ENCODE assay signal across 22 mouse cellular contexts in genomic region chr4:32501780-32502179, GRCm38 (mm10).
DNase-seq lines count a peak whose midpoint lies in the region; ATAC-seq and TF ChIP-seq lines count a peak whose summit lies in the region.
"Had no signal": no experiment of that assay in that cellular context is flagged by ENCODE, and none has a peak within 500 bp of the region (broad histone marks: within the 10 kb centered on the region; RNA-seq: fewer than 3 reads in every experiment).

No protein-coding gene starts in this region.

- peak; percentile 6 for DNase-seq in CD4-positive helper T cell, adult 2 months (ENCODE audit: low read depth, low spot score)
- DNase-seq in CH12.LX (ENCODE audit: extremely low read depth): peak; percentile 79
- no peak for DNase-seq in urinary bladder, postnatal 25 days (ENCODE audit: low spot score)
- DNase-seq: adrenal gland, adult 2 months; adrenal gland, postnatal 10 days; adrenal gland, postnatal 25 days; cerebellum, adult 11 months; cerebellum, adult 18-20 months; cerebellum, adult 8-10 months; cerebellum, adult 9-11 months; cerebellum, postnatal 14 days; cerebellum, postnatal 36 days; embryo, embryonic 11 days; forebrain, postnatal 0 days had no signal

- no peaks in the 10 kb centered on the region for H3K4me1 ChIP-seq in hindbrain, embryonic 13.5 days (replicated peaks)
- no peaks in the 10 kb centered on the region for H3K4me1 ChIP-seq in hindbrain, embryonic 16.5 days (ENCODE audit: control insufficient read depth, insufficient read depth, low read depth, low read length)
- H3K4me1 ChIP-seq in CH12.LX (ENCODE audit: control insufficient read depth in 1 of 2, insufficient read depth in 2 of 2): peaks cover 13 to 17% of the 10 kb centered on the region in 2 experiments
- H3K4me1 ChIP-seq: embryonic facial prominence, embryonic 15.5 days had no signal

- no peak for TF ChIP-seq CTCF in CH12.LX (conservative IDR thresholded peaks at IDR 0.05 in 1 of 2, IDR thresholded peaks at IDR 0.05 in 1 of 2; ENCODE audit: low read depth in 2 of 2, low read length in 2 of 2)

- no peak overlapping the region for H3K9ac ChIP-seq in hindbrain, embryonic 13.5 days
- H3K9ac ChIP-seq in hindbrain, embryonic 16.5 days (ENCODE audit: low read depth, low read length): no peak overlapping the region
- no peak overlapping the region for H3K9ac ChIP-seq in CH12.LX (ENCODE audit: insufficient read depth, low read depth)
- H3K9ac ChIP-seq: embryonic facial prominence, embryonic 13.5 days; embryonic facial prominence, embryonic 15.5 days; forebrain, embryonic 13.5 days; forebrain, embryonic 15.5 days; forebrain, postnatal 0 days had no signal

- dilution Hi-C loops in CH12.LX (cut with MboI; ENCODE audit: extremely low pct_ligation_motif_present, extremely low pct_unique_long_range_greater_than_20kb, low sequenced_read_pairs): no loop called here

- no peaks in the 10 kb centered on the region for H3K79me2 ChIP-seq in CH12.LX (replicated peaks; ENCODE audit: control insufficient read depth, extremely low read depth, insufficient read depth, poor library complexity, severe bottlenecking)

- H3K9me3 ChIP-seq in hindbrain, embryonic 13.5 days: no peaks in the 10 kb centered on the region
- H3K9me3 ChIP-seq in hindbrain, embryonic 16.5 days (ENCODE audit: control insufficient read depth, low read length): no peaks in the 10 kb centered on the region
- no peaks in the 10 kb centered on the region for H3K9me3 ChIP-seq in CH12.LX (replicated peaks; ENCODE audit: low read length)
- H3K9me3 ChIP-seq: embryonic facial prominence, embryonic 13.5 days; embryonic facial prominence, embryonic 15.5 days; forebrain, embryonic 13.5 days; forebrain, embryonic 15.5 days had no signal

- no peak for TF ChIP-seq EP300 in CH12.LX (IDR thresholded peaks at IDR 0.05; ENCODE audit: low read length)

- WGBS in hindbrain, embryonic 13.5 days: 94% methylated on average over 8 of the region's 8 CpGs
- WGBS in hindbrain, embryonic 16.5 days: 85% methylated on average over 8 of the region's 8 CpGs

- H3K4me3 ChIP-seq in hindbrain, embryonic 13.5 days: no peak overlapping the region
- H3K4me3 ChIP-seq in hindbrain, embryonic 16.5 days (ENCODE audit: low read length): no peak overlapping the region
- peak overlapping the region in 1 of 3 experiments; percentile 9 for H3K4me3 ChIP-seq in CH12.LX (replicated peaks in 1 of 3; ENCODE audit: low read depth in 2 of 3, low read length in 2 of 3, poor library complexity in 1 of 3)
- H3K4me3 ChIP-seq: embryonic facial prominence, embryonic 13.5 days; embryonic facial prominence, embryonic 15.5 days; forebrain, embryonic 13.5 days; forebrain, embryonic 15.5 days had no signal

- peak overlapping the region; percentile 13 for H3K27ac ChIP-seq in hindbrain, embryonic 13.5 days
- H3K27ac ChIP-seq in hindbrain, embryonic 16.5 days (ENCODE audit: low read depth, low read length): no peak overlapping the region
- H3K27ac ChIP-seq in CH12.LX (ENCODE audit: insufficient read depth, low read depth): peak overlapping the region; percentile 23
- H3K27ac ChIP-seq: embryonic facial prominence, embryonic 13.5 days; embryonic facial prominence, embryonic 15.5 days; forebrain, embryonic 13.5 days; forebrain, embryonic 15.5 days had no signal

- peaks cover 21% of the 10 kb centered on the region for H3K36me3 ChIP-seq in hindbrain, embryonic 13.5 days
- H3K36me3 ChIP-seq in hindbrain, embryonic 16.5 days (ENCODE audit: control insufficient read depth, insufficient read depth, low read length): no peaks in the 10 kb centered on the region
- H3K36me3 ChIP-seq in CH12.LX (replicated peaks in 1 of 2; ENCODE audit: control insufficient read depth in 1 of 2, insufficient read depth in 1 of 2, low read length in 1 of 2): no peaks in the 10 kb centered on the region
- H3K36me3 ChIP-seq: embryonic facial prominence, embryonic 15.5 days had no signal

- in situ Hi-C loops in CH12.LX (cut with MboI; ENCODE audit: low pct_ligation_motif_present, low pct_unique_long_range_greater_than_20kb, low sequenced_read_pairs): no loop called here

- no peaks in the 10 kb centered on the region for H3K27me3 ChIP-seq in hindbrain, embryonic 13.5 days
- H3K27me3 ChIP-seq in hindbrain, embryonic 16.5 days (replicated peaks; ENCODE audit: control insufficient read depth, insufficient read depth, low read length): no peaks in the 10 kb centered on the region
- H3K27me3 ChIP-seq in CH12.LX (replicated peaks): no peaks in the 10 kb centered on the region
- H3K27me3 ChIP-seq: embryonic facial prominence, embryonic 13.5 days; embryonic facial prominence, embryonic 15.5 days; forebrain, embryonic 13.5 days; forebrain, embryonic 15.5 days had no signal

- TF ChIP-seq POLR2A in CH12.LX (IDR thresholded peaks at IDR 0.05; ENCODE audit: low read depth, low read length): no peak

- H3K4me2 ChIP-seq in hindbrain, embryonic 13.5 days: no peak overlapping the region
- no peak overlapping the region for H3K4me2 ChIP-seq in hindbrain, embryonic 16.5 days (ENCODE audit: low read length)
- peak overlapping the region; percentile 2; the same call in 1 of the 2 replicates for H3K4me2 ChIP-seq in CH12.LX (ENCODE audit: insufficient read depth, low read depth, poor library complexity, severe bottlenecking)
- H3K4me2 ChIP-seq: embryonic facial prominence, embryonic 13.5 days; embryonic facial prominence, embryonic 15.5 days; forebrain, embryonic 13.5 days; forebrain, embryonic 15.5 days had no signal

- TF ChIP-seq RAD21 in CH12.LX (IDR thresholded peaks at IDR 0.05; ENCODE audit: low read depth, low read length): no peak

- no peak for ATAC-seq in hindbrain, embryonic 13.5 days (ENCODE audit: low FRiP score)
- ATAC-seq in hindbrain, embryonic 16.5 days: no peak
- ATAC-seq in erythroblast, adult 5-6 weeks (replicated peaks; ENCODE audit: low FRiP score, poor library complexity, severe bottlenecking): no peak
- ATAC-seq: CD4-positive, CD25-positive, alpha-beta regulatory T cell, adult 4 months; forebrain, embryonic 13.5 days; forebrain, embryonic 15.5 days; forebrain, postnatal 0 days had no signal

TF ChIP-seq in CH12.LX, 34 proteins besides CTCF, POLR2A, EP300 and RAD21:
- TF ChIP-seq IRF4 (IDR thresholded peaks at IDR 0.05; ENCODE audit: low read depth, low read length) (peak; percentile 63), GABPA (IDR thresholded peaks at IDR 0.05; ENCODE audit: insufficient replicate concordance, low read depth, low read length) (no peak), TCF12 (IDR thresholded peaks at IDR 0.05; ENCODE audit: low read depth, low read length) (peak; percentile 31; the same call in 1 of the 2 replicates), MYC (IDR thresholded peaks at IDR 0.05; ENCODE audit: low read depth, low read length) (peak; percentile 87), POLR2AphosphoS2 (IDR thresholded peaks at IDR 0.05; ENCODE audit: low read depth, low read length) (no peak), BHLHE40 (IDR thresholded peaks at IDR 0.05; ENCODE audit: low read depth, low read length) (peak; percentile 90), SMC3 (IDR thresholded peaks at IDR 0.05; ENCODE audit: low read depth, low read length) (no peak), USF2 (conservative IDR thresholded peaks at IDR 0.05; ENCODE audit: low read depth, low read length) (peak; percentile 31; the same call in 1 of the 2 replicates), SIN3A (IDR thresholded peaks at IDR 0.05; ENCODE audit: low read length) (peak; percentile 53; the same call in 1 of the 2 replicates), RCOR1 (conservative IDR thresholded peaks at IDR 0.05; ENCODE audit: low read depth, low read length) (no peak), MXI1 (IDR thresholded peaks at IDR 0.05; ENCODE audit: low read depth, low read length) (peak; percentile 56; the same call in 1 of the 2 replicates), MAFK (IDR thresholded peaks at IDR 0.05; ENCODE audit: insufficient replicate concordance, low read length) (no peak), ETS1 (conservative IDR thresholded peaks at IDR 0.05; ENCODE audit: low read depth, low read length) (peak; percentile 78), JUN (IDR thresholded peaks at IDR 0.05; ENCODE audit: insufficient read depth, low read depth, low read length) (peak; percentile 40; the same call in 1 of the 2 replicates), USF1 (IDR thresholded peaks at IDR 0.05; ENCODE audit: low read depth, low read length) (peak; percentile 66), JUND (conservative IDR thresholded peaks at IDR 0.05; ENCODE audit: low read depth, low read length) (no peak), MAX (IDR thresholded peaks at IDR 0.05; ENCODE audit: low read length) (peak; percentile 96), ZNF384 (IDR thresholded peaks at IDR 0.05; ENCODE audit: low read depth, low read length) (no peak)
